Mouse (Mus musculus) ovary, adult 10 weeks (tissue): ENCODE results near the gene Zfp300. TPM values are rescaled to one million over a fixed set of nuclear protein-coding genes. Genes with fewer than 3 reads are reported as not detected.

Experiments used
- polyA plus RNA-seq: library from polyadenylated mRNA; stranded (reverse); fragments of 350-450 nt; fragmentation: Illumina TruSeq; extraction: RNeasy Lipid Tissue Mini Kit (QIAGEN cat#74804); gene quantifications from one replicate; pipeline ENCODE4 v1.2.3, GENCODE M21; 2014

Gene Zfp300
- 9.7 TPM for polyA plus RNA-seq

GRCm38 (mm10) chrX:21088983-21089866, at the start of gene Zfp300:
TSS of gene Zfp300 (minus strand) at chrX:21089527.

GRCm38 (mm10) chrX:21115520-21115919, 26.2 kb upstream of the Zfp300 start, which contains the start of gene Ssxa1:
TSS of gene Ssxa1 (plus strand) at chrX:21115820.

GRCm38 (mm10) chrX:21068106-21068505, 21.2 kb downstream of the Zfp300 start, which contains the start of gene Spaca5:
TSS of gene Spaca5 (plus strand) at chrX:21068406.

GRCm38 (mm10) chrX:21061866-21062543, 27.3 kb downstream of the Zfp300 start, which contains the start of gene Zfp182:
TSS of gene Zfp182 (minus strand) at chrX:21062316.

Other genes starting within 250 kb of the Zfp300 start
- 5.7 TPM for gene Timp1, start 219.4 kb downstream of the Zfp300 start, polyA plus RNA-seq
- gene Syn1, start 168.5 kb downstream of the Zfp300 start, polyA plus RNA-seq = 2.3 TPM
- gene Cfp, start 158.0 kb downstream of the Zfp300 start, polyA plus RNA-seq = 2.0 TPM
- 17.5 TPM for gene Elk1, start 138.9 kb downstream of the Zfp300 start, polyA plus RNA-seq
- gene Uxt, start 127.5 kb downstream of the Zfp300 start, polyA plus RNA-seq = 28.1 TPM
- gene Zfp182, start 27.2 kb downstream of the Zfp300 start, polyA plus RNA-seq = 36.2 TPM
- gene Spaca5, start 21.1 kb downstream of the Zfp300 start, polyA plus RNA-seq = not detected
- gene Ssxa1, start 26.3 kb upstream of the Zfp300 start, polyA plus RNA-seq = not detected
- not detected for gene Gm21876, start 86.1 kb upstream of the Zfp300 start, polyA plus RNA-seq